Mouse (Mus musculus) cerebellum, postnatal 25 days (tissue): ENCODE measurements at regions not wholly inside any gene's neighbourhood (a gene's known extent, or its start where the extent isn't known, plus 50 kb on each side); places are given as distances from the start of the nearest gene placed in this dataset.
A peak's percentile ranks its signal among the peaks of the same experiment; 100 is the strongest.

ENCODE experiments used
- DNase-seq, 2 experiments: peaks; one replicate each; pipeline ENCODE4 v3.0.0; 2021; ENCODE audit warnings: mixed read lengths in 2 of 2

GRCm38 (mm10) chr11:9739098-9739497, 547.4 kb downstream of the Abca13 start:
- DNase-seq, result no peak

GRCm38 (mm10) chr11:9780240-9780901, 588.6 kb downstream of the Abca13 start:
- no peak for DNase-seq

- no peak for DNase-seq
Measured at GRCm38 (mm10) chr11:9793175-9793828, 601.6 kb downstream of the Abca13 start.

- peak; percentile 57 to 73 for DNase-seq
Measured at GRCm38 (mm10) chr11:9839636-9840035, 647.9 kb downstream of the Abca13 start.

- DNase-seq, result no peak
Measured at GRCm38 (mm10) chr11:9868454-9869130, 676.9 kb downstream of the Abca13 start.
